Mouse (Mus musculus) embryo, embryonic 10 days (tissue): Measurements from ENCODE around the gene Grcc10.

Experiments used
- DNase-seq: peaks from one replicate; pipeline ENCODE4 v3.0.0-alpha.2; 2015; ENCODE audit warnings: low spot score

Gene Grcc10

GRCm38 (mm10) chr6:124731038-124731437, 10.1 kb downstream of the Grcc10 start:
- DNase-seq: no peak

DNA sequence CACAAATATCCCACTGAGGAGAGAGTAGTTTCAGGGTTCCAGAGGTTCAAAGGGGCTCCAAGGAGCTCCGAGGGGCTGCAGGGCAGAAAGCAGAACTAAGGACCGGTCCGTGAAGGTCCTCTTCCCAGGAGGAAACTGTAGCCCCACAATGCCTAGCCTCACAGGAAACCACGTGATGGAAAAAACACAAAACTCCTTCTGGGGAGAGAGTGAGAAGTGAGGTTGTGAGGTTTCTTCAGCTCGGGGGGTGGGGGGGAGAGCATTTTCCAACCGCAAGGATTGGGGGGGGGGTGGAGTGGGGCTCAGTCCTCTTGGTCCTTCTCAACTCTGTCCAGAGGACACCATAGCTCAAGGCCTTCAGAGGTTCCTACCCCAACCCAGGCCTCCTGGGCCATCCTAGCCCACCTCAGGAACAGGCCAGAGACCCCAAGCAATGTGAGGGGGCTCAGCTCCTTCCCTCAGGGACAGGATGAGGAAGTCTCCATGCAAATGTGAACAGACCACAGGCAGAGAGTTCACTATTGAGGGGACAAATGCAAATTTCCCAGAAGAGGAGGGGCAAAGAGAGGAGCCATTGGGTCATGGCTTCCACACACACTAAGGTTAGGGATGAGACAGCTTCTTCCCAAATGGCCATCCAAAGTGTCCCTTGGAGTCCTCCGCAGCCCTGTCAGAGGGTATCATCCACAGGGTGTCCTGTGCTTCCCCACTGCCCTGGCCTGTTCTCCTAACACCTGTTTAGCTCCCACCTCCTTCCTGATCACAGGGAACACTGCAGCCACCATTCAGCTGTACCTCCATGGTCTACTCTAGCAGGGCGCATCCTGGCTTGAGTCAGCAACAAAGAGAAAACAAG, 11.1 kb downstream of the Grcc10 start:
- DNase-seq: no peak

GRCm38 (mm10) chr6:124728621-124729020, 12.6 kb downstream of the Grcc10 start:
- no peak for DNase-seq

- DNase-seq: no peak
Observed at GRCm38 (mm10) chr6:124724472-124724871, 16.7 kb downstream of the Grcc10 start.

DNA sequence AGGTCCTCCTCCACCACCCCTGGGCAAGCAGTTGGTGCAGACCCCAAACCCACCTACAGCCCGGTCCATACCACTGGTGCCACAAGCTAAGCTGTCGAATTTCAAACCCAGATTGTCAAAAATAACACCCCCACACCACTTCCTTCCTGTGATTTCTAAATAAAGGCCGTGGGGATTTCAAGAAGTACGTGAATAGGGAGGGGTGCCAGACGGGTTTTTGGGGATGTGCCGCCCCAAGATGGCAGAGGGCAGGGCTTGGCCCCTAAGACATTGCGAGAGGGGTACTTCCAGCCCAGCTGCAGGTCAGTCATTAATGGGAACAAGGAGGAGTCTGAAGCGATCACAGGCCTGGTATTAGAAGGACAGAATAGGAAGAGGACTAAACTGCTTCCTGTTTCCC, 17.6 kb downstream of the Grcc10 start:
- DNase-seq: no peak

DNA sequence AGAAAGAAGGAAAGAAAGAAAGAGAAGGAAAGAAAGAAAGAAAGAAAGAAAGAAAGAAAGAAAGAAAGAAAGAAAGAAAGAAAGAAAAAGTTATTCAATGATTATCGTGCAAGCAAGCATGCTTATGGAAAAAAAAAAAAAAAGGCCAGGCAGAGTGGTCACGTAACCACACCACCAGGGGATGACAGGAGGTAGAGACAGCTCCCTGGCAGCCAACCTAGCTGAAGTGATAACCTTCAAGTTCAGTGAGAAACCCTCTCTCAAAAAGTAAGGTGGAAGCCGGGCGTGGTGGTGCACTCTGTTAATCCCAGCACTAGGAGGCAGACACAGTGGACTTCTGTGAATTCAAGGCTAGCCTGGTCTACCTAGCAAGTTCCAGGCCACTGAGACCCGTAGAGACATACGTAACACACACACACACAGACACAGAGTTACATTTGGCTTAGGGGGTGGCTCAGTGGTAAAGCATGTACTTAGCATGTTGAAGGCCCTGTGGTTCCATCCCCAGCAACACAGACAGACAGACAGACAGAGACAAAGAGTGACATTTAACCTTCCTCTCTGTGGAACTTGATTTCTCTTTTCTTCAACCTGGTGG, 18.2 kb downstream of the Grcc10 start:
- DNase-seq: no peak

DNA sequence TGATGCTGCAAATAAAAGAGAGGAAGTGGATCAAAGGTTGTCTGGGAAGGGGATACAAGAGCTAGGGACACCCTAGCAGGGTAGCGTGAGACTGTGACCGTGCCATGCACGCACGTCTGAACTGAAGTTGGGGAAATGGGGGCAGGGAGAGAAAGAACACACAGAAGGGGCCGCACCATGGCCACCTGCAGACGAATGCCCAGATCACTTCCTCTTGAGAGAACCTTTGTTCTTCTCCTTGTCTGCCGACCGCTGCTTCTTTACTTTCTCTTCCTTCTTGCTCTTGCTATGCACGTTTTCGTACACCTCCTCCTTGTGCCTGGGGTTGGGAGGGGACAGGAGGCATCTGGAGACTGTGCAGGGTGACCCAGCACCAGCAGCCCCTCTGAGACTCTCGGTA, 20.3 kb downstream of the Grcc10 start:
- DNase-seq: no peak

DNA sequence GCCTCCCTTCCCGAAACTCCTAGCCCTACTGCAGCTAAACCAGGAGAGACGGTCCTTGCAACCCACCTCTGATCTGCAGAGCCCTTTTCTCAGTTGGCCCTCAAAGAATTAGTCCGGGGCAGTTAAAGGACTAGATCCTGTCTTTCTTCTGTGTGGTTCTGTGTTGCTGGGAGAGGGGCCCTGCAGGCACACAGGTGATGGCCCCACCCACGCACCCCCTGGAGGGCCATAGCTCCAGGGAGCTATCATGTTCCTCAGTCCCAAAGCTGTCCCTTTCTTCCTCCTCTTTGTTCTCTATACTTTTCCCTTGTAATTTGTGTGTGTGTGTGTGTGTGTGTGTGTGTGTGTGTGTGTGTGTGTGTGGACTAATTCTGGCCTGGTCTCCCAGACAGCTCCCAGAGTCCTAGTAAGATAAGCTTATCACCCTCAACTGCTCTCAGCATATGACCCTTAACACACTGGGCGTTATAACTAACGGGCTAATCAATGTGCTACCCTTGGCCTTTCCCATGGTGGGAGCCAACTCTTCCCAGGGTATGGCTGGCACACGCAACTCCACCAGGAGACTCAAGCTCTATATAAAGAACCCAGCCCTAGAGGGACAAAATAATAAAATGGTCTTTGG, 21.7 kb downstream of the Grcc10 start:
- no peak for DNase-seq

DNA sequence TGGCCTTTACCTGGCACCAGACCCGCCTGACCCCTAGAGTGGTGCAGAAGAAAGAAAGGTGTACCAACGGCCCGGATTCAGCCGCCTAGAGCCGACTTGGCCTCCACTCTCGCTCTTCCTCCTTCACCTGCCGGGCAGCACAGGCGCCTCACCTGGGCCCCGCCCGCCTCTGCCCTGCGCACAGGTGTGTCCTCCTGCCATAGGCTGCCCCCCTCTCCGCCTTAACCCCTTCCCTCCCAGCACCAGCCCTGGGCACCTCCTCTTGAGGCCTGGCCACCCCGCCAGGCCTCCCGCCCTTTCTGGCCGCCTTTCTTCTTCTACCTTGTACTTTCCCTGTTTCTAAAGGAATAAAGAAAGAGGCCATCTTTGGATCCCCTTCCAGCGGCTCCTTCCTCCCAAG, 22.5 kb downstream of the Grcc10 start:
- DNase-seq: no peak

DNA sequence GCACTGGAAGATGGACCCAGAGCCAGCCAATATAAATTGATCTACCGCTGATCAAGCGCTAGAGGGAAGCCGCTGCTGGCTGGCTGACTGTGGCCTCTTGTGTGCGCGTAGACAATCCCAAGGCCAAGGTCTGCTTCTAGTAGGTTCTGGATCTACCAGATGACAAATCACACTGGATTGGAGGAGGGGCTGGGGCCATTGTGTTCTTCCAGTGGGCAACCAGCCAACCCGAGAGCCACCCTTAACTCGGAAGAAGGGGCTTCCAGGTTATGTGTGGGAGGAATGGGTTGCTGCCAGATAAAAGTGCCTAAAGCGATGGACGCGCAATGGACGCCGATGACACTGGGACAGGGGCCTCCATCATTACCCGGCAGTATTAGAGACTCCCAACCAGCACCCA, 23.2 kb downstream of the Grcc10 start:
- DNase-seq: no peak

- peak; percentile 77 for DNase-seq
Observed at GRCm38 (mm10) chr6:124716864-124717490, 24.2 kb downstream of the Grcc10 start.

- DNase-seq: no peak
Observed at GRCm38 (mm10) chr6:124712918-124713317, 28.3 kb downstream of the Grcc10 start.

- peak; percentile 98 for DNase-seq
Observed at GRCm38 (mm10) chr6:124711824-124712782, 29.1 kb downstream of the Grcc10 start, which contains the start of the genes Emg1 and Phb2. Gene Emg1, minus strand, starts transcription at chr6:124712178. Gene Phb2, plus strand, starts transcription at chr6:124712336.

DNA sequence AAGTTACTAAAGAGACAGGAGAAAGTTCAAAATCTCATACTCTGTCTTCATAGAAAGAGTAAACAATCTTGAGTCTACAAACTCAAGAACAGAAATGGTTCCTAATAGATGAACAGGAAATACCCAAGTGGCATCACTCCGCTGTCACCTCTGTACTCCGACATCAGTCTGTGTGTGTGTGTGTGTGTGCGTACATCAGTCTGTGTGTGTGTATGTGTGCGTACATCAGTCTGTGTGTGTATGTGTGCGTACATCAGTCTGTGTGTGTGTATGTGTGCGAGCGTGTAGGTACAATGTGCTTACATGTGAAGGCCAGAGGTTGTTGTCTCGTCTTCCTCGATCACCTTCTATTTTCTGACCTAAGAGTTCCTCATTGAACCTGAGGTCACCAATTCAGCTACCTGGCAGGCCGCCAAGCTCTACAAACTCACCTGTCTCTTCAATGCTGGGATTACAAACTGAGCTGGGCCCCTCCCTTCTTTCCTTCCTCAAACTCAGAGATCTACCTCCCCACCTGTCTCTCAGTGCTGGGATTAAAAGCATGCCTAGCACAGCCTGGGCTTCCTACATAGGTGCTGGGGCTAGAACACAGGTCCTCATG, 32.8 kb downstream of the Grcc10 start:
- no peak for DNase-seq

- no peak for DNase-seq
Observed at GRCm38 (mm10) chr6:124706061-124706627, 35.0 kb downstream of the Grcc10 start.

DNA sequence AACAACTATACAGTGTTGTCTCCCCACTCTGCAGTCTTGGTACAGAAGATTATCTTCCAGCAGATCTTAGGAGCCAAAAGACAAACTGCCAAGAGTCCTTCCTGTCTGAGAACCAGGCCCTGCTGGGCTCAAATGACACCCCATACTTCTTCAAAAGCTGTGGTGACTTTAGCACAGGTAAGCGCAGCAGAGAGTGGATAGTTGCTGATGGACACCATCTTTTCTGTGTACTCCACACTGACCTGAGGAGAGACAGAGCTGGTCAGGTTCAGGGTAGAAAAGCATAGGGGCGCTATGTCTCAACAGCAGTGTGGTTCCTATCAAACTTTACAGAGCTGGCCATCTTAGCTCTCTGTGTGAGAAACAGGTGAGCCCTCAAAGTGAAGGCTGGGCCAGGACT, 36.8 kb downstream of the Grcc10 start:
- no peak for DNase-seq

DNA sequence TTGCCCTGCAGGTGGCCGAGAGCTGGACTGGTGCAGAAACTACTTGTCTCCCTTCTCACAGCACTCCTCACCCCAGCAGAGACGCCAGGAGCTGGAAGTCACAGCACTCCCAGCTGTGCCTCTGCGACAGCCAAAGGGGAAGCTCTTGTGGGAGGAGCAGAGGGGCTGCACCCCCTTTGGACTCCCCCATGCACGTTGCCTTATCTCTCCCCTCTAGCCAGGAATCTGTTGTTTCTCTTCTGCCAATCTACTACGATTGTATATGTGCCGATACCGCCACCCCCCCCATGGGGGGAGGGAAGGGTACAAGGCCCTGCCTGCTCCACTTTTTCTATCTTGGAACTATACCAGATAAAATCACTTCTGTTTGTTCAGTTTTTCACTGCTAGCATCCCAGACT, 37.4 kb downstream of the Grcc10 start:
- no peak for DNase-seq

GRCm38 (mm10) chr6:124702784-124703103, 38.4 kb downstream of the Grcc10 start:
- DNase-seq: peak; percentile 82

GRCm38 (mm10) chr6:124702102-124702783, 38.9 kb downstream of the Grcc10 start:
- DNase-seq: no peak

- no peak for DNase-seq
Observed at GRCm38 (mm10) chr6:124701338-124701737, 39.8 kb downstream of the Grcc10 start.
